Mouse (Mus musculus): ENCODE data around the gene Gm20824. TPM values are rescaled to one million over a fixed set of nuclear protein-coding genes. Genes with fewer than 3 reads are reported as not detected.
"Not testable (repeated sequence)": the region's sequence is repeated elsewhere in the genome, so short reads cannot be mapped to it uniquely, and the experiment has no call there.

Gm20824 gene
- polyA plus RNA-seq (2012; rRNA removed): not detected in 2 replicates

DNA sequence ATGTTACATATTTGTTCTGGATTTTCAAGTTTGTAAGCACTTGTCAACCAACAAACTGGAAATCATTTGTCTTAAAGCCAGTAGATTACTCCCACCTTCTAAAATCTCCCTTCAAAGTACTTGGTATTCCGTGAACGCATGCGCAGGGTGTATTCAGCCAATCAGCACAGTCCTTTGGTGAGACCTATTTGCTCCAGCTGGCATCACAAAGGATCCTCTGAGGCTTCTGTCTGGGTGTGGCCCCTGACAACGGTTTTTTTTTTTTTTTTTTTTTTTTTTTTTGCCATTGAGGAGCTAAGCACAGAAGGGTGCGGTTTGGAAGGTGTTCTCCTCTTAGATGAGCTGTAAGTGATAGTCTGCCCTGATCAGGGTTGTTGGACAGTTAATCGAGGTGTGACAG, at the start of gene Gm20824:
Gene Gm20824, plus strand, starts transcription at position 301 of the 400 bp plus-strand sequence.
- not testable (repeated sequence) for H3K27me3 ChIP-seq (ENCODE audit: control insufficient read depth, insufficient read depth, low read length); H3K4me3 ChIP-seq (replicated peaks; ENCODE audit: insufficient read depth, low read depth, low read length); H3K4me1 ChIP-seq (ENCODE audit: control insufficient read depth, insufficient read depth, low read length); H3K27ac ChIP-seq (ENCODE audit: insufficient read depth, low read length); DNase-seq
- WGBS: no CpG with 5 or more reads among the region's 6 CpGs

Other genes with a start within 250 kb of the Gm20824 start
- gene Gm20825, start 186.4 kb upstream of the Gm20824 start, polyA plus RNA-seq (2012; rRNA removed): not detected in 2 replicates

Data from cerebellum, adult 2 months (tissue).